Comparison of ENCODE assay signal across 24 mouse cellular contexts in genomic region chr5:112956841-112957240, GRCm38 (mm10). TPM values are rescaled to one million over a fixed set of nuclear protein-coding genes. Genes with fewer than 3 reads are reported as not detected.
DNase-seq lines count a peak whose midpoint lies in the region; ATAC-seq and TF ChIP-seq lines count a peak whose summit lies in the region.
"Had no signal": no experiment of that assay in that cellular context is flagged by ENCODE, and none has a peak within 500 bp of the region (broad histone marks: within the 10 kb centered on the region; RNA-seq: fewer than 3 reads in every experiment).

No protein-coding gene starts in this region.

- ATAC-seq in heart, embryonic 13.5 days (ENCODE audit: extremely low read depth, insufficient number of reproducible peaks, low FRiP score, low TSS enrichment): no peak
- no peak for ATAC-seq in kidney, embryonic 14.5 days (ENCODE audit: low FRiP score, low TSS enrichment)
- ATAC-seq: CD4-positive, CD25-positive, alpha-beta regulatory T cell, adult 4 months; forebrain, embryonic 16.5 days; hindbrain, embryonic 16.5 days; lung, postnatal 0 days had no signal

- peak overlapping the region; percentile 41 for H3K4me3 ChIP-seq in heart, adult 2 months
- H3K4me3 ChIP-seq in heart, embryonic 13.5 days: no peak overlapping the region
- H3K4me3 ChIP-seq in kidney, embryonic 14.5 days (ENCODE audit: low read length): no peak overlapping the region
- H3K4me3 ChIP-seq: erythroblast, embryonic 14.5 days; stomach, embryonic 15.5 days had no signal

- H3K9me3 ChIP-seq in heart, embryonic 13.5 days: no peaks in the 10 kb centered on the region
- H3K9me3 ChIP-seq in kidney, embryonic 14.5 days (ENCODE audit: control insufficient read depth, low read length): no peaks in the 10 kb centered on the region
- H3K9me3 ChIP-seq: stomach, embryonic 15.5 days had no signal

- H3K4me1 ChIP-seq in heart, adult 2 months (ENCODE audit: control insufficient read depth, insufficient read depth, low read length): peaks cover 7% of the 10 kb centered on the region
- H3K4me1 ChIP-seq in heart, embryonic 13.5 days: peaks cover 38% of the 10 kb centered on the region
- H3K4me1 ChIP-seq in kidney, embryonic 14.5 days (ENCODE audit: control insufficient read depth, insufficient read depth, low read length): peaks cover 47% of the 10 kb centered on the region

- H3K79me2 ChIP-seq in heart, adult 2 months (replicated peaks; ENCODE audit: control insufficient read depth, insufficient read depth, low read length): no peaks in the 10 kb centered on the region

- TF ChIP-seq CTCF in heart, adult 2 months (IDR thresholded peaks at IDR 0.05): no peak

- H3K9ac ChIP-seq in heart, adult 2 months (ENCODE audit: low read depth, low read length): peak overlapping the region; percentile 31; the same call in 1 of the 2 replicates
- peak overlapping the region; percentile 44 for H3K9ac ChIP-seq in heart, embryonic 13.5 days
- no peak overlapping the region for H3K9ac ChIP-seq in kidney, embryonic 14.5 days (ENCODE audit: low read depth, low read length)
- H3K9ac ChIP-seq: stomach, embryonic 15.5 days had no signal

- no peak for TF ChIP-seq EP300 in heart, adult 2 months (IDR thresholded peaks at IDR 0.05; ENCODE audit: insufficient read depth, low read depth, low read length)

- WGBS in heart, adult 2 months: 11% methylated on average over 12 of the region's 12 CpGs
- 27% methylated on average over 12 of the region's 12 CpGs for WGBS in heart, embryonic 13.5 days
- 65% methylated on average over 12 of the region's 12 CpGs for WGBS in kidney, embryonic 14.5 days

- H3K27me3 ChIP-seq in heart, adult 2 months (ENCODE audit: control insufficient read depth, insufficient read depth, low read length): no peaks in the 10 kb centered on the region
- H3K27me3 ChIP-seq in heart, embryonic 13.5 days (replicated peaks): no peaks in the 10 kb centered on the region
- no peaks in the 10 kb centered on the region for H3K27me3 ChIP-seq in kidney, embryonic 14.5 days (ENCODE audit: control insufficient read depth, insufficient read depth, low read length)
- H3K27me3 ChIP-seq: stomach, embryonic 15.5 days had no signal

- DNase-seq in heart, adult 2 months: no peak
- no peak for DNase-seq in heart, postnatal 14 days
- DNase-seq in heart, adult 9 months (ENCODE audit: low spot score in 2 of 2): peak; percentile 19 to 23
- DNase-seq in heart, postnatal 10 days: peak; percentile 24 to 37
- no peak for DNase-seq in layer of hippocampus, adult 9-11 months
- DNase-seq: adrenal gland, postnatal 36 days; cerebellum, adult 18-20 months; kidney, adult 18-20 months; kidney, postnatal 4 days; layer of hippocampus, postnatal 36 days; left cerebral cortex, postnatal 4 days; lung, adult 18-20 months; lung, postnatal 4 days; midbrain, embryonic 14.5 days; right cerebral cortex, postnatal 25 days; thymus, postnatal 14 days had no signal

- TF ChIP-seq POLR2A in heart, adult 2 months (IDR thresholded peaks at IDR 0.05; ENCODE audit: insufficient read depth, low read depth, low read length): no peak

- H3K27ac ChIP-seq in heart, adult 2 months: peak overlapping the region; percentile 6
- no peak overlapping the region; the same call in 1 of the 2 replicates for H3K27ac ChIP-seq in heart, embryonic 13.5 days (replicated peaks)
- no peak overlapping the region for H3K27ac ChIP-seq in kidney, embryonic 14.5 days (ENCODE audit: low read depth, low read length)
- H3K27ac ChIP-seq: stomach, embryonic 15.5 days had no signal

- intact Hi-C loops in heart, adult 2 months (cut with DNase I): no loop called here
- intact Hi-C loops in heart, postnatal 14 days (cut with DNase I): no loop called here
- intact Hi-C loops in heart, postnatal 10 days (cut with DNase I): no loop called here

- no peaks in the 10 kb centered on the region for H3K36me3 ChIP-seq in heart, adult 2 months (ENCODE audit: control insufficient read depth, insufficient read depth, low read length)
- H3K36me3 ChIP-seq in heart, embryonic 13.5 days: peaks cover 13% of the 10 kb centered on the region; the same call in 1 of the 2 replicates
- no peaks in the 10 kb centered on the region for H3K36me3 ChIP-seq in kidney, embryonic 14.5 days (ENCODE audit: control insufficient read depth, insufficient read depth, low read length)
- H3K36me3 ChIP-seq: stomach, embryonic 15.5 days had no signal

- peak overlapping the region; percentile 40 for H3K4me2 ChIP-seq in heart, embryonic 13.5 days
- H3K4me2 ChIP-seq in kidney, embryonic 14.5 days (replicated peaks; ENCODE audit: low read depth, low read length): no peak overlapping the region
- H3K4me2 ChIP-seq: stomach, embryonic 15.5 days had no signal

RNA-seq across cellular contexts. Expression of gene Grk3, which starts 58.8 kb away (rescaled TPM):
- 1 to 10 TPM; 4.9 to 5.2 TPM for total RNA-seq in heart, adult 2 months (2021)
- polyA plus RNA-seq in heart, adult 2 months (2012; rRNA removed): 8.4 and 16.0 TPM in 2 replicates
- 1 to 10 TPM; 8.5 to 9.3 TPM for total RNA-seq in heart, postnatal 14 days (2021)
- polyA plus RNA-seq in heart, embryonic 13.5 days (2015; fragmentation: Nextera tagmentation; extraction: Ambion mirVana): 12.3 TPM in 2 replicates
- total RNA-seq in heart, postnatal 10 days (2021): 10 to 100 TPM in 1 of 2 experiments, 1 to 10 TPM in 1; 9.1 to 17.6 TPM
- 7.7 and 9.9 TPM in 2 replicates for polyA plus RNA-seq in kidney, embryonic 14.5 days (2014; fragmentation: Nextera tagmentation; extraction: Ambion mirVana)

Comparison
In these comparisons a context has a peak if more than half of its experiments do, and no peak if none do; other contexts are left out.
1. DNase-seq: peak in heart, adult 9 months (2 of 2) and heart, postnatal 10 days (2 of 2); none in heart, adult 2 months (0 of 2), heart, postnatal 14 days (0 of 2) and layer of hippocampus, adult 9-11 months (single experiment).